Mouse (Mus musculus) small intestine, adult 2 months (tissue): Measurements from ENCODE around the gene Rrbp1.

ENCODE experiments used
- CTCF ChIP-seq: fragments of 200-500 bp; IDR thresholded peaks from 2 replicates; pipeline ENCODE4 v1.5.1; 2012; ENCODE audit warnings: low read depth, mild to moderate bottlenecking, control low read depth, inconsistent platforms, low read length, moderate library complexity, mixed read lengths; ENCODE audit not compliant: insufficient replicate concordance, insufficient read length; ENCODE audit errors: extremely low read depth
- POLR2A ChIP-seq: fragments of 200-500 bp; IDR thresholded peaks from 2 replicates; pipeline ENCODE4 v1.6.1; 2012; ENCODE audit warnings: low read depth, mild to moderate bottlenecking, control low read depth, inconsistent platforms, low read length, moderate library complexity

DNA sequence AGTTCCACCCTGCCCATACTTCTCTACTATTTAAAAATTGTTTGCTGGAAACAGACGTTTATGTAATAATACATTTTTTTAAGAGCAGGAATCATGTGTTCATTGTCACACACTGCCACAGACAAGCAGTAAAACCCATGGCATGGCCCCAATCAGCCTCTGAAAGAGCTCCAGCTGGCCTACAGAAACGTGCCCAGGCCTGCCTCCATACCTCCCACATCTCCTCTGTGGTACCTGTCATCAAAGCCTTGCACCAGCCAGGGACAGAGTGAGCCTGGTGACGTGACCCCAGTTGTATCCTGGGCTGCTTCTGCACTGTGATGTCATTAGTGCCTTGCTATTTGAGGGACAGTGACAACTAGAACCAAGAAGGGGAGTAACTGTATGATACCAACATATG, 28.2 kb downstream of the Rrbp1 start:
- TF ChIP-seq CTCF (no peak), POLR2A (no peak)
